Mouse (Mus musculus) liver, embryonic 16.5 days (tissue): Measurements from ENCODE around the gene Fbxw15. TPM values are rescaled to one million over a fixed set of nuclear protein-coding genes. Genes with fewer than 3 reads are reported as not detected.

Experiments
- ATAC-seq: fragments of 200-750 bp; cut with Nextera tagmentation; 2 replicates; pipeline ENCODE4 v1.8.0; 2017; ENCODE audit warnings: low read depth, mild to moderate bottlenecking, moderate number of reproducible peaks, moderate library complexity
- H3K27ac ChIP-seq: fragments of 300-500 bp; sonication (generic); 2 replicates; pipeline ENCODE4 v1.5.1; 2014; ENCODE audit warnings: mild to moderate bottlenecking, low read length
- H3K27me3 ChIP-seq: fragments of 300-500 bp; sonication (generic); 2 replicates; pipeline ENCODE4 v1.6.1; 2014; ENCODE audit warnings: low read depth, low read length, mixed read lengths; ENCODE audit not compliant: control insufficient read depth, insufficient read depth
- H3K36me3 ChIP-seq: fragments of 300-500 bp; sonication (generic); 2 replicates; pipeline ENCODE4 v1.6.1; 2014; ENCODE audit warnings: mild to moderate bottlenecking; ENCODE audit not compliant: control insufficient read depth, insufficient read depth
- H3K4me1 ChIP-seq: fragments of 300-500 bp; sonication (generic); 2 replicates; pipeline ENCODE4 v1.6.1; 2014; ENCODE audit warnings: low read depth, low read length, mixed read lengths; ENCODE audit not compliant: control insufficient read depth
- H3K4me2 ChIP-seq: fragments of 300-500 bp; sonication (generic); 2 replicates; pipeline ENCODE4 v1.6.1; 2014; ENCODE audit warnings: low read depth, low read length, mixed read lengths
- H3K4me3 ChIP-seq: fragments of 300-500 bp; sonication (generic); 2 replicates; pipeline ENCODE4 v1.5.1; 2014; ENCODE audit warnings: low read depth, mild to moderate bottlenecking, low read length
- H3K9ac ChIP-seq: fragments of 300-500 bp; sonication (generic); 2 replicates; pipeline ENCODE4 v1.6.1; 2014; ENCODE audit warnings: low read depth, low read length
- H3K9me3 ChIP-seq: fragments of 300-500 bp; sonication (generic); replicated peaks from 2 replicates; pipeline ENCODE4 v1.6.1; 2016; ENCODE audit warnings: low read length; ENCODE audit not compliant: control insufficient read depth
- WGBS: fragments of 180-500 bp; shearing (Covaris S2); extraction: QIAGEN DNeasy Blood & Tissue Kit; methylation state at CpG from one replicate; pipeline ENCODE4 v1.1.7; 2014; ENCODE audit not compliant: insufficient replicate concordance; 5-methylcytosine and 5-hydroxymethylcytosine counted together
- polyA plus RNA-seq: library from polyadenylated mRNA; unstranded; fragments of >200 nt; fragmentation: Nextera tagmentation; extraction: Ambion mirVana; gene quantifications from 2 replicates; pipeline ENCODE4 v1.2.1, GENCODE M21; 2015

Gene Fbxw15
- polyA plus RNA-seq, 1 experiment from 2014 or later = 0.06 TPM

DNA sequence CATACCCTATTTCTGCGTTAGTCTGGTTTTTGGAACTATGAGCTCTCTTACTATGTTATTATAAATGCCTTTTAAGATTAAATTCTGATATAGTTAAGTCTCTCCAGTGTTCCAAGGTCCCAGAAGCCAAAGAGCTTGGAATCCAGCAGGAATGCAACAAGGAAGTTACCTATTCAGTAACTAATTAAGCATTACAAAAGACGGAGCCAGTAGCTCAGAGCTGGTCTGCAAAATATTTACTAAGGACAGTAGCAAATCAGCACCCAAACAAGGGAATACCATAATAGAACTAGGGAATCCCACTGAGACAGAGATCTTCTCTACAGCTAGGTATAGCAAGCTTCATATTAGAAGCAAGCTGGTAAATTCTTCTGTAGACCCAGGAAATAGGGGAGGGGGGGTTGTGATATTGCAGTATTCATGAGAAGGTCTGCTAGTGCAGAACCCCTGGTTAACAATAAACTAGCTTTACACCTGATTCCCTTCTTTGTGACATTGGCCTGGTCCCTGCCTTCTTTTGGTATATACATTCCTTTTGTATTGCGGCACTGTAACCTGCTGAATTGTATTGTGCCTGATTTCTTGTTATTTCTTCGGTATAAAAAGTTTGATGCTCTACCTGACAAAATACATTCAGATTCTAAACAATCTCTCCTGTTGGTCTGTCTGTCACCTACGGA lies 44.5 kb downstream of the Fbxw15 start:
- H3K36me3 ChIP-seq = no peaks in the 10 kb centered on the region
- no peak overlapping the region for H3K4me2 ChIP-seq
- no peaks in the 10 kb centered on the region for H3K27me3 ChIP-seq
- H3K9me3 ChIP-seq = no peaks in the 10 kb centered on the region
- H3K27ac ChIP-seq = no peak overlapping the region
- no peak overlapping the region for H3K9ac ChIP-seq
- H3K4me3 ChIP-seq = no peak overlapping the region
- WGBS = 65% methylated on average over 5 of the region's 5 CpGs
- ATAC-seq = no peak
- H3K4me1 ChIP-seq = no peaks in the 10 kb centered on the region

Other genes with a start within 250 kb of the Fbxw15 start
- gene Fbxw28, start 228.6 kb downstream of the Fbxw15 start, polyA plus RNA-seq = not detected in 2 replicates
- gene Fbxw22, start 164.0 kb downstream of the Fbxw15 start, polyA plus RNA-seq = not detected in 2 replicates
- gene Fbxw16, start 119.1 kb downstream of the Fbxw15 start, polyA plus RNA-seq = not detected in 2 replicates
- gene Fbxw19, start 72.4 kb downstream of the Fbxw15 start, polyA plus RNA-seq = not detected in 2 replicates
- not detected in 2 replicates for gene Fbxw24, start 57.8 kb upstream of the Fbxw15 start, polyA plus RNA-seq
- not detected in 2 replicates for gene Fbxw25, start 96.4 kb upstream of the Fbxw15 start, polyA plus RNA-seq
- gene Fbxw18, start 134.4 kb upstream of the Fbxw15 start, polyA plus RNA-seq = not detected in 2 replicates
- not detected in 2 replicates for gene Fbxw26, start 177.8 kb upstream of the Fbxw15 start, polyA plus RNA-seq
- gene Fbxw27, start 222.4 kb upstream of the Fbxw15 start, polyA plus RNA-seq = not detected in 2 replicates
- not detected in 2 replicates for gene Spink8, start 244.0 kb upstream of the Fbxw15 start, polyA plus RNA-seq